Mouse (Mus musculus) heart, postnatal 0 days (tissue): Measurements from ENCODE around the gene Ntf5. TPM values are rescaled to one million over a fixed set of nuclear protein-coding genes. Genes with fewer than 3 reads are reported as not detected.

Experiments used
- ATAC-seq: fragments of 200-750 bp; cut with Nextera tagmentation; 2 replicates; pipeline ENCODE4 v1.8.0; 2017; ENCODE audit warnings: low read depth, moderate number of reproducible peaks, moderate library complexity; ENCODE audit not compliant: insufficient read depth
- DNase-seq: peaks from one replicate; pipeline ENCODE4 v3.0.0-alpha.2; 2016; ENCODE audit warnings: low spot score
- H3K27ac ChIP-seq: fragments of 300-500 bp; sonication (generic); 2 replicates; pipeline ENCODE4 v1.5.1; 2014; ENCODE audit warnings: low read depth, mild to moderate bottlenecking
- H3K27me3 ChIP-seq: fragments of 300-500 bp; sonication (generic); 2 replicates; pipeline ENCODE4 v1.6.1; 2014; ENCODE audit warnings: low read length, mixed read lengths; ENCODE audit not compliant: control insufficient read depth, insufficient read depth
- H3K36me3 ChIP-seq: fragments of 300-500 bp; sonication (generic); replicated peaks from 2 replicates; pipeline ENCODE4 v1.6.1; 2014; ENCODE audit warnings: low read length, mixed read lengths; ENCODE audit not compliant: control insufficient read depth, insufficient read depth
- H3K4me1 ChIP-seq: fragments of 300-500 bp; sonication (generic); 2 replicates; pipeline ENCODE4 v1.6.1; 2014; ENCODE audit warnings: antibody characterized with exemption; ENCODE audit not compliant: control insufficient read depth, insufficient read depth
- H3K4me2 ChIP-seq: fragments of 300-500 bp; sonication (generic); 2 replicates; pipeline ENCODE4 v1.6.1; 2014; ENCODE audit warnings: low read depth, mild to moderate bottlenecking, low read length, moderate library complexity
- H3K4me3 ChIP-seq: fragments of 300-500 bp; sonication (generic); 2 replicates; pipeline ENCODE4 v1.5.1; 2014; ENCODE audit warnings: low read depth, low read length
- H3K9ac ChIP-seq: fragments of 300-500 bp; sonication (generic); replicated peaks from 2 replicates; pipeline ENCODE4 v1.6.1; 2014; ENCODE audit warnings: low read depth, low read length, mixed read lengths
- H3K9me3 ChIP-seq: fragments of 300-500 bp; sonication (generic); replicated peaks from 2 replicates; pipeline ENCODE4 v1.6.1; 2016; ENCODE audit warnings: low read length; ENCODE audit not compliant: control insufficient read depth
- CTCF ChIP-seq: IDR thresholded peaks from 2 replicates; pipeline ENCODE4 v1.5.1; 2016; ENCODE audit warnings: antibody characterized with exemption, control low read depth, low read depth
- EP300 ChIP-seq: IDR thresholded peaks from 2 replicates; pipeline ENCODE4 v1.6.1; 2016; ENCODE audit warnings: antibody characterized with exemption, low read depth
- WGBS: fragments of 180-500 bp; shearing (Covaris S2); extraction: QIAGEN DNeasy Blood & Tissue Kit; methylation state at CpG from one replicate; pipeline ENCODE4 v1.1.7; 2014; 5-methylcytosine and 5-hydroxymethylcytosine counted together
- polyA plus RNA-seq: library from polyadenylated mRNA; unstranded; fragments of >200 nt; fragmentation: Nextera tagmentation; extraction: Ambion mirVana; gene quantifications from 2 replicates; pipeline ENCODE4 v1.2.1, GENCODE M21; 2015
- total RNA-seq: library from RNA; depleted of rRNA; stranded (reverse); fragments of >200 nt; gene quantifications from 2 replicates; pipeline ENCODE4 v1.2.3, GENCODE M21; 2014; ENCODE audit warnings: low replicate concordance

Gene Ntf5
- total and polyA plus RNA-seq, 2 experiments from 2014 or later = 0.15 TPM; not detected in 1

- Histone ChIP-seq H3K27me3 (no peaks in the 10 kb centered on the region), H3K9ac (no peak overlapping the region), H3K4me3 (no peak overlapping the region), H3K4me1 (no peaks in the 10 kb centered on the region), H3K27ac (no peak overlapping the region), H3K9me3 (no peaks in the 10 kb centered on the region), H3K36me3 (peaks cover 65% of the 10 kb centered on the region), H3K4me2 (no peak overlapping the region)
- DNase-seq = peak; percentile 74
- no peak for TF ChIP-seq EP300
- peak; percentile 81 for TF ChIP-seq CTCF
- ATAC-seq = peak; percentile 76
- WGBS = 56% methylated on average over 23 of the region's 23 CpGs
Measured at GRCm38 (mm10) chr7:45451344-45451982, 38.0 kb downstream of the Ntf5 start.

- no peaks in the 10 kb centered on the region for H3K9me3 ChIP-seq
- no peak for DNase-seq
- no peak overlapping the region for H3K4me3 ChIP-seq
- H3K4me1 ChIP-seq = peaks cover 12% of the 10 kb centered on the region; the same call in 1 of the 2 replicates
- no peaks in the 10 kb centered on the region for H3K27me3 ChIP-seq
- TF ChIP-seq EP300 = no peak
- no peak for TF ChIP-seq CTCF
- WGBS = 92% methylated on average over 10 of the region's 15 CpGs
- no peak overlapping the region for H3K9ac ChIP-seq
- no peak for ATAC-seq
- H3K4me2 ChIP-seq = no peak overlapping the region
- H3K27ac ChIP-seq = no peak overlapping the region
- H3K36me3 ChIP-seq = peaks cover 63% of the 10 kb centered on the region
Measured at GRCm38 (mm10) chr7:45454971-45455370, 41.5 kb downstream of the Ntf5 start.

GRCm38 (mm10) chr7:45455932-45456696 is 42.6 kb downstream of the Ntf5 start:
- H3K4me3 ChIP-seq = no peak overlapping the region
- H3K36me3 ChIP-seq = peaks cover 62% of the 10 kb centered on the region
- H3K9me3 ChIP-seq = no peaks in the 10 kb centered on the region
- DNase-seq (no peak), ATAC-seq (no peak)
- TF ChIP-seq CTCF (no peak), EP300 (no peak)
- WGBS = 68% methylated on average over 13 of the region's 13 CpGs
- H3K27me3 ChIP-seq = no peaks in the 10 kb centered on the region
- peaks cover 21% of the 10 kb centered on the region for H3K4me1 ChIP-seq
- no peak overlapping the region for H3K27ac ChIP-seq
- H3K4me2 ChIP-seq = no peak overlapping the region
- H3K9ac ChIP-seq = no peak overlapping the region

GRCm38 (mm10) chr7:45456721-45457203 is 43.3 kb downstream of the Ntf5 start:
- H3K27me3 ChIP-seq = no peaks in the 10 kb centered on the region
- H3K9ac ChIP-seq = no peak overlapping the region
- DNase-seq = no peak
- H3K4me3 ChIP-seq = no peak overlapping the region
- peaks cover 21% of the 10 kb centered on the region for H3K4me1 ChIP-seq
- WGBS = 25% methylated on average over 9 of the region's 9 CpGs
- 0 out of 2 replicates have a peak overlapping the region, but pooled peaks have one; percentile 81 for H3K4me2 ChIP-seq
- ATAC-seq = no peak
- H3K27ac ChIP-seq = peak overlapping the region; percentile 22; the same call in 1 of the 2 replicates
- TF ChIP-seq EP300 (no peak), CTCF (no peak)
- H3K9me3 ChIP-seq = no peaks in the 10 kb centered on the region
- H3K36me3 ChIP-seq = peaks cover 59% of the 10 kb centered on the region

GRCm38 (mm10) chr7:45457204-45458060 is 43.9 kb downstream of the Ntf5 start:
- H3K4me2 ChIP-seq = peak overlapping the region; percentile 81
- no peak for DNase-seq
- H3K9me3 ChIP-seq = no peaks in the 10 kb centered on the region
- H3K9ac ChIP-seq = peak overlapping the region; percentile 88; the same call in 1 of the 2 replicates
- peak overlapping the region; percentile 22; the same call in 1 of the 2 replicates for H3K27ac ChIP-seq
- H3K4me3 ChIP-seq = peak overlapping the region; percentile 74
- ATAC-seq = no peak
- H3K36me3 ChIP-seq = peaks cover 55% of the 10 kb centered on the region
- TF ChIP-seq EP300 (peak; percentile 53; the same call in 1 of the 2 replicates), CTCF (no peak)
- peaks cover 21% of the 10 kb centered on the region for H3K4me1 ChIP-seq
- H3K27me3 ChIP-seq = no peaks in the 10 kb centered on the region
- 46% methylated on average over 9 of the region's 10 CpGs for WGBS
